Comparison of ENCODE assay signal across 27 mouse cellular contexts in genomic region chr8:95227151-95227468, GRCm38 (mm10). TPM values are rescaled to one million over a fixed set of nuclear protein-coding genes. Genes with fewer than 3 reads are reported as not detected.
DNase-seq lines count a peak whose midpoint lies in the region; ATAC-seq and TF ChIP-seq lines count a peak whose summit lies in the region.
"Had no signal": no experiment of that assay in that cellular context is flagged by ENCODE, and none has a peak within 500 bp of the region (broad histone marks: within the 10 kb centered on the region; RNA-seq: fewer than 3 reads in every experiment).

No protein-coding gene starts in this region.

- no peaks in the 10 kb centered on the region for H3K27me3 ChIP-seq in heart, adult 2 months (ENCODE audit: control insufficient read depth, insufficient read depth, low read length)
- H3K27me3 ChIP-seq in heart, embryonic 15.5 days: no peaks in the 10 kb centered on the region
- no peaks in the 10 kb centered on the region for H3K27me3 ChIP-seq in midbrain, embryonic 11.5 days (ENCODE audit: control insufficient read depth, insufficient read depth, low read length)
- no peaks in the 10 kb centered on the region for H3K27me3 ChIP-seq in midbrain, embryonic 10.5 days (ENCODE audit: low read depth, poor library complexity, severe bottlenecking)
- H3K27me3 ChIP-seq: embryonic facial prominence, embryonic 12.5 days; kidney, embryonic 15.5 days; liver, embryonic 15.5 days; neural tube, embryonic 12.5 days had no signal

- TF ChIP-seq CTCF in heart, adult 2 months (IDR thresholded peaks at IDR 0.05): no peak

- no peak for DNase-seq in heart, adult 2 months
- DNase-seq in heart, adult 18-20 months: no peak
- DNase-seq in heart, postnatal 25 days (ENCODE audit: low spot score): no peak
- peak; percentile 61 for DNase-seq in midbrain, embryonic 11.5 days (ENCODE audit: low spot score, missing footprints)
- DNase-seq in midbrain, embryonic 10.5 days (ENCODE audit: low spot score): no peak
- DNase-seq: cerebellum, adult 2 months; cerebellum, postnatal 14 days; gastrocnemius, postnatal 10 days; kidney, adult 18-20 months; kidney, postnatal 4 days; lung, embryonic 14.5 days; lung, postnatal 14 days; right cerebral cortex, postnatal 4 days; thymus, adult 18-20 months; thymus, postnatal 36 days had no signal

- no peak for ATAC-seq in heart, embryonic 15.5 days (replicated peaks; ENCODE audit: insufficient number of reproducible peaks, insufficient read depth, low FRiP score, low read depth)
- ATAC-seq in midbrain, embryonic 11.5 days (ENCODE audit: low FRiP score): no peak
- no peak for ATAC-seq in cerebellum, adult (ENCODE audit: insufficient number of reproducible peaks, low FRiP score, low TSS enrichment)
- ATAC-seq: CD4-positive, CD25-positive, alpha-beta regulatory T cell, adult 4 months; forebrain, embryonic 16.5 days; hindbrain, embryonic 16.5 days; midbrain, embryonic 16.5 days had no signal

- no peaks in the 10 kb centered on the region for H3K79me2 ChIP-seq in heart, adult 2 months (replicated peaks; ENCODE audit: control insufficient read depth, insufficient read depth, low read length)

- TF ChIP-seq POLR2A in heart, adult 2 months (IDR thresholded peaks at IDR 0.05; ENCODE audit: insufficient read depth, low read depth, low read length): no peak

- no peaks in the 10 kb centered on the region for H3K9me3 ChIP-seq in heart, embryonic 15.5 days (replicated peaks)
- H3K9me3 ChIP-seq in midbrain, embryonic 11.5 days (ENCODE audit: control insufficient read depth, low read length): no peaks in the 10 kb centered on the region
- no peaks in the 10 kb centered on the region for H3K9me3 ChIP-seq in midbrain, embryonic 10.5 days (replicated peaks)
- H3K9me3 ChIP-seq: embryonic facial prominence, embryonic 12.5 days; kidney, embryonic 15.5 days; liver, embryonic 15.5 days; neural tube, embryonic 12.5 days had no signal

- H3K9ac ChIP-seq in heart, adult 2 months (ENCODE audit: low read depth, low read length): no peak overlapping the region
- no peak overlapping the region for H3K9ac ChIP-seq in heart, embryonic 15.5 days
- H3K9ac ChIP-seq in midbrain, embryonic 11.5 days (ENCODE audit: low read length): no peak overlapping the region
- H3K9ac ChIP-seq: embryonic facial prominence, embryonic 12.5 days; kidney, embryonic 15.5 days; liver, embryonic 15.5 days; lung, embryonic 14.5 days; neural tube, embryonic 12.5 days had no signal

- intact Hi-C loops in heart, adult 2 months (cut with DNase I): no loop called here
- intact Hi-C loops in heart, postnatal 25 days (cut with DNase I): no loop called here

- no peak overlapping the region for H3K4me3 ChIP-seq in heart, adult 2 months
- H3K4me3 ChIP-seq in heart, embryonic 15.5 days: no peak overlapping the region
- no peak overlapping the region for H3K4me3 ChIP-seq in midbrain, embryonic 11.5 days (ENCODE audit: low read depth, low read length)
- no peak overlapping the region for H3K4me3 ChIP-seq in midbrain, embryonic 10.5 days
- H3K4me3 ChIP-seq: embryonic facial prominence, embryonic 12.5 days; erythroblast, embryonic 14.5 days; kidney, embryonic 15.5 days; liver, embryonic 15.5 days; neural tube, embryonic 12.5 days had no signal

- peaks cover 7% of the 10 kb centered on the region for H3K4me1 ChIP-seq in heart, adult 2 months (ENCODE audit: control insufficient read depth, insufficient read depth, low read length)
- peaks cover 16% of the 10 kb centered on the region for H3K4me1 ChIP-seq in heart, embryonic 15.5 days (replicated peaks)
- no peaks in the 10 kb centered on the region for H3K4me1 ChIP-seq in midbrain, embryonic 11.5 days (ENCODE audit: control insufficient read depth, insufficient read depth, low read length)
- no peaks in the 10 kb centered on the region for H3K4me1 ChIP-seq in midbrain, embryonic 10.5 days
- H3K4me1 ChIP-seq: liver, embryonic 15.5 days had no signal

- H3K27ac ChIP-seq in heart, adult 2 months: peak overlapping the region; percentile 55
- peak overlapping the region; percentile 54 for H3K27ac ChIP-seq in heart, embryonic 15.5 days
- no peak overlapping the region for H3K27ac ChIP-seq in midbrain, embryonic 11.5 days (ENCODE audit: low read depth, low read length)
- H3K27ac ChIP-seq in midbrain, embryonic 10.5 days (replicated peaks): no peak overlapping the region
- H3K27ac ChIP-seq: embryonic facial prominence, embryonic 12.5 days; kidney, embryonic 15.5 days; liver, embryonic 15.5 days; neural tube, embryonic 12.5 days; stomach, postnatal 0 days had no signal

- TF ChIP-seq EP300 in heart, adult 2 months (IDR thresholded peaks at IDR 0.05; ENCODE audit: insufficient read depth, low read depth, low read length): no peak

- 35% methylated on average over 2 of the region's 2 CpGs for WGBS in heart, adult 2 months
- 16% methylated on average over 2 of the region's 2 CpGs for WGBS in heart, embryonic 15.5 days
- WGBS in midbrain, embryonic 11.5 days: 40% methylated on average over 2 of the region's 2 CpGs
- 62% methylated on average over 2 of the region's 2 CpGs for WGBS in midbrain, embryonic 10.5 days

- H3K4me2 ChIP-seq in heart, embryonic 15.5 days: no peak overlapping the region
- H3K4me2 ChIP-seq in midbrain, embryonic 11.5 days: no peak overlapping the region
- H3K4me2 ChIP-seq: embryonic facial prominence, embryonic 12.5 days; kidney, embryonic 15.5 days; liver, embryonic 15.5 days; lung, embryonic 14.5 days; neural tube, embryonic 12.5 days had no signal

- peaks cover 10% of the 10 kb centered on the region for H3K36me3 ChIP-seq in heart, adult 2 months (ENCODE audit: control insufficient read depth, insufficient read depth, low read length)
- no peaks in the 10 kb centered on the region for H3K36me3 ChIP-seq in heart, embryonic 15.5 days
- H3K36me3 ChIP-seq in midbrain, embryonic 11.5 days (ENCODE audit: control insufficient read depth, insufficient read depth, low read length): no peaks in the 10 kb centered on the region
- no peaks in the 10 kb centered on the region for H3K36me3 ChIP-seq in midbrain, embryonic 10.5 days
- H3K36me3 ChIP-seq: embryonic facial prominence, embryonic 12.5 days; kidney, embryonic 15.5 days; liver, embryonic 15.5 days; neural tube, embryonic 12.5 days had no signal

RNA-seq across cellular contexts. Expression of gene Kifc3, which starts 24.5 kb away (rescaled TPM):
- 10 to 100 TPM; 76.2 to 93.4 TPM for total RNA-seq in heart, adult 2 months (2021)
- polyA plus RNA-seq in heart, adult 2 months (2012; rRNA removed): 58.7 and 64.9 TPM in 2 replicates
- 10 to 100 TPM; 73.0 to 91.6 TPM for total RNA-seq in heart, adult 18-20 months (2021)
- 15.7 and 19.3 TPM in 2 replicates for polyA plus RNA-seq in heart, embryonic 15.5 days (2015; fragmentation: Nextera tagmentation; extraction: Ambion mirVana)
- total RNA-seq in heart, postnatal 25 days (2021): 10 to 100 TPM; 67.1 to 72.4 TPM
- polyA plus RNA-seq in midbrain, embryonic 11.5 days (2014; fragmentation: Nextera tagmentation; extraction: Ambion mirVana): 2.3 and 3.6 TPM in 2 replicates
- polyA plus RNA-seq in midbrain, embryonic 10.5 days (2016; fragmentation: Nextera tagmentation; extraction: Ambion mirVana): 4.1 and 5.2 TPM in 2 replicates
- polyA plus RNA-seq: CD4-positive, CD25-positive, alpha-beta regulatory T cell, adult 4 months had no signal

Comparison
In these comparisons a context has a peak if more than half of its experiments do, and no peak if none do; other contexts are left out.
1. H3K27ac ChIP-seq: peak in heart, adult 2 months (single experiment) and heart, embryonic 15.5 days (single experiment); none in midbrain, embryonic 11.5 days (single experiment) and midbrain, embryonic 10.5 days (single experiment).